Mouse (Mus musculus) intestine, embryonic 15.5 days (tissue): ENCODE data around the gene Stac3. TPM values are rescaled to one million over a fixed set of nuclear protein-coding genes. Genes with fewer than 3 reads are reported as not detected.
A peak's percentile ranks its signal among the peaks of the same experiment; 100 is the strongest.

Experiments used
- ATAC-seq: fragments of 200-750 bp; cut with Nextera tagmentation; 2 replicates; pipeline ENCODE4 v1.8.0; 2017; ENCODE audit warnings: moderate TSS enrichment, moderate library complexity
- H3K27ac ChIP-seq: fragments of 300-500 bp; sonication (generic); 2 replicates; pipeline ENCODE4 v1.5.1; 2015; ENCODE audit warnings: mild to moderate bottlenecking, inconsistent platforms
- H3K27me3 ChIP-seq: fragments of 300-500 bp; sonication (generic); replicated peaks from 2 replicates; pipeline ENCODE4 v1.6.1; 2015; ENCODE audit warnings: inconsistent platforms
- H3K36me3 ChIP-seq: fragments of 300-500 bp; sonication (generic); 2 replicates; pipeline ENCODE4 v1.6.1; 2015; ENCODE audit warnings: inconsistent platforms
- H3K4me1 ChIP-seq: fragments of 300-500 bp; sonication (generic); replicated peaks from 2 replicates; pipeline ENCODE4 v1.6.1; 2015; ENCODE audit warnings: inconsistent platforms
- H3K4me2 ChIP-seq: fragments of 300-500 bp; sonication (generic); replicated peaks from 2 replicates; pipeline ENCODE4 v1.6.1; 2015; ENCODE audit warnings: mild to moderate bottlenecking, inconsistent platforms
- H3K4me3 ChIP-seq: fragments of 300-500 bp; sonication (generic); replicated peaks from 2 replicates; pipeline ENCODE4 v1.5.1; 2015; ENCODE audit warnings: inconsistent platforms
- H3K9ac ChIP-seq: fragments of 300-500 bp; sonication (generic); 2 replicates; pipeline ENCODE4 v1.6.1; 2015; ENCODE audit warnings: inconsistent platforms
- H3K9me3 ChIP-seq: fragments of 300-500 bp; sonication (generic); 2 replicates; pipeline ENCODE4 v1.6.1; 2016; ENCODE audit warnings: inconsistent platforms
- WGBS: fragments of 180-500 bp; shearing (Covaris S2); methylation state at CpG from one replicate; pipeline ENCODE4 v1.1.7; 2015; 5-methylcytosine and 5-hydroxymethylcytosine counted together
- polyA plus RNA-seq: library from polyadenylated mRNA; unstranded; fragments of >200 nt; fragmentation: Nextera tagmentation; extraction: Ambion mirVana; gene quantifications from 2 replicates; pipeline ENCODE4 v1.2.1, GENCODE M21; 2015

The Stac3 gene
- polyA plus RNA-seq, 1 experiment from 2014 or later: 0.41 TPM

DNA sequence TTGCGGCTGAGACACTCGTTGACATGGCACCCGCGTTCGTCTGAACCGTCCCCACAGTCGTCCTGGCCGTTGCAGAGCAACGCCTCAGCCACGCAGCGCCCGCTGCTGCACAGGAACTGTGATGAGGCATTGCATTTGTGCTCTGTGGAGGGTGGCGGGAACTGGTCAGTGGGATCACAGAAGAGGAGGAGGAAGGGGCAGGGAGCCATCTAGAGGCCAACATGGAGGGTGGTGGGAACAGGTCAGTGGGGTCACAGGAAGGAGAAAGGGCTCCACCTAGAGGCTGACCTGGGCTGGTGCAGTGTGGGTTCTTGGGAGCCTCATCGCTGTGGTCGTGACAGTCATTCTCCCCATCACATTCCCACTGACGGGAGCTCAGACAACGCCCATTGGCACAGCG, 54.2 kb downstream of the Stac3 start:
- Histone ChIP-seq H3K27ac (no peak overlapping the region), H3K27me3 (no peaks in the 10 kb centered on the region), H3K9me3 (no peaks in the 10 kb centered on the region), H3K36me3 (peaks cover 88% of the 10 kb centered on the region), H3K4me2 (no peak overlapping the region), H3K9ac (no peak overlapping the region), H3K4me3 (no peak overlapping the region), H3K4me1 (no peaks in the 10 kb centered on the region)
- WGBS: 71% methylated on average over 18 of the region's 18 CpGs
- ATAC-seq: 0 out of 2 replicates have a peak, but pooled peaks have one; percentile 12

DNA sequence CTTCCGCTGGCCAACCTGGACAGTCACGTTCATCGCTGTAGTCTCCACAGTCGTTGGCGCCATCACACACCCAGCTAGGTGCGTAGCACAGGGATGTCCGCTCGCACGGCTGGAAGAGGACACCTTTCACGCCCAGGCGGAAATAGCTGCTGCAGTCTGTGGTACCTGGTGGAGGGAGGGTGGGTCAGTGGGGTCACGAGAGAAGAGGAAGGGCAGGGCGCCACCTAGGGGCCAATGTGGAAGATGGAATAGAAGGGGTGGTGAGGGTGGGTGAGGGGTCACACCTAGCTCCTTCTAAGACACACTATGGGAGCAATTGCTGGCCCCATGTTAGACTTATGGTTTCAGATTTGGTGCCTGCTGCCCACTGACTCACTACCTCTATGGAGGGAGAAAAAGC, 55.9 kb downstream of the Stac3 start:
- H3K36me3 ChIP-seq: peaks cover 84% of the 10 kb centered on the region
- no peak overlapping the region for H3K4me2 ChIP-seq
- H3K27ac ChIP-seq: no peak overlapping the region
- WGBS: 85% methylated on average over 13 of the region's 13 CpGs
- H3K9ac ChIP-seq: no peak overlapping the region
- H3K4me3 ChIP-seq: no peak overlapping the region
- no peaks in the 10 kb centered on the region for H3K4me1 ChIP-seq
- ATAC-seq: no peak
- no peaks in the 10 kb centered on the region for H3K27me3 ChIP-seq
- no peaks in the 10 kb centered on the region for H3K9me3 ChIP-seq

Other genes starting within 250 kb of the Stac3 start
- 5.9 and 6.4 TPM in 2 replicates for gene Kif5a, start 238.3 kb upstream of the Stac3 start, polyA plus RNA-seq
- gene Dctn2, start 235.3 kb upstream of the Stac3 start, polyA plus RNA-seq: 150 and 154 TPM in 2 replicates
- gene Mbd6, start 212.7 kb upstream of the Stac3 start, polyA plus RNA-seq: 13.1 and 15.7 TPM in 2 replicates
- 113 and 129 TPM in 2 replicates for gene Mars, start 189.9 kb upstream of the Stac3 start, polyA plus RNA-seq
- 6.1 and 6.7 TPM in 2 replicates for gene Arhgap9, start 179.7 kb upstream of the Stac3 start, polyA plus RNA-seq
- gene Gli1, start 159.7 kb upstream of the Stac3 start, polyA plus RNA-seq: 7.5 and 8.1 TPM in 2 replicates
- gene Inhbe, start 147.3 kb upstream of the Stac3 start, polyA plus RNA-seq: 0.03 TPM in 1 of 2 replicates, not detected in the other
- gene Inhbc, start 131.3 kb upstream of the Stac3 start, polyA plus RNA-seq: 0.18 TPM in 1 of 2 replicates, not detected in the other
- 29.5 and 31.1 TPM in 2 replicates for gene R3hdm2, start 121.4 kb upstream of the Stac3 start, polyA plus RNA-seq
- 52.7 and 53.8 TPM in 2 replicates for gene Ndufa4l2, start 13.3 kb downstream of the Stac3 start, polyA plus RNA-seq
- 147 and 149 TPM in 2 replicates for gene Shmt2, start 20.8 kb downstream of the Stac3 start, polyA plus RNA-seq
- 4.9 and 5.7 TPM in 2 replicates for gene Nxph4, start 32.9 kb downstream of the Stac3 start, polyA plus RNA-seq
- 67.2 and 77.1 TPM in 2 replicates for gene Lrp1, start 119.5 kb downstream of the Stac3 start, polyA plus RNA-seq
- 37.7 and 39.9 TPM in 2 replicates for gene Stat6, start 141.3 kb downstream of the Stac3 start, polyA plus RNA-seq
- 5.7 and 6.9 TPM in 2 replicates for gene Nemp1, start 165.2 kb downstream of the Stac3 start, polyA plus RNA-seq
- 8.3 and 8.7 TPM in 2 replicates for gene Nab2, start 166.9 kb downstream of the Stac3 start, polyA plus RNA-seq
- gene Myo1a, start 203.5 kb downstream of the Stac3 start, polyA plus RNA-seq: 33.8 and 36.7 TPM in 2 replicates
- 2.3 and 4.1 TPM in 2 replicates for gene Tac2, start 222.8 kb downstream of the Stac3 start, polyA plus RNA-seq
- 2.6 and 2.7 TPM in 2 replicates for gene Zbtb39, start 237.9 kb downstream of the Stac3 start, polyA plus RNA-seq